Mouse (Mus musculus) cerebral cortex, adult 2 months (tissue): ENCODE measurements around the gene Zan.

ENCODE experiments used
- WGBS: fragments of 180-500 bp; shearing (Covaris S2); methylation state at CpG from one replicate; pipeline ENCODE4 v1.1.7; 2018; 5-methylcytosine and 5-hydroxymethylcytosine counted together

Gene Zan

DNA sequence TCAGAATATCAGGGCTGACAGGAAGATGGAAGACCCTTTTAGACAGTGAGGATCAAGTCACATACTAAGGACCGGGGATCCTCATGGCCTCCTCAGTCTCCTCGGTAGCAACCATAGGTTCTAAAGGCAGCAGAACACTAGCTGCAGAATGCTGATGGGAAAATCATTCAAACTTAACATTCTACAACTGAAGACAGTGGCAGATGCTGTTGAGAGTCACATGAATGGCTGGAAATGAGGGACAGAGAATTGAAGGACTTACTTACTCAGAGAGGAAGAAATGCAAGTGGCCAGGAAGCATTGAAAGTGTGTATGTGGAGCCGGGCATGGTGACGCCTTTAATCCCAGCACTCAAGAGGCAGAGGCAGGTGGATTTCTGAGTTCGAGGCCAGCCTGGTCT is at the start of gene Zan:
TSS of gene Zan (minus strand) at position 101 of the 400 bp plus-strand sequence.
- 84% methylated on average over 5 of the region's 5 CpGs for WGBS

DNA sequence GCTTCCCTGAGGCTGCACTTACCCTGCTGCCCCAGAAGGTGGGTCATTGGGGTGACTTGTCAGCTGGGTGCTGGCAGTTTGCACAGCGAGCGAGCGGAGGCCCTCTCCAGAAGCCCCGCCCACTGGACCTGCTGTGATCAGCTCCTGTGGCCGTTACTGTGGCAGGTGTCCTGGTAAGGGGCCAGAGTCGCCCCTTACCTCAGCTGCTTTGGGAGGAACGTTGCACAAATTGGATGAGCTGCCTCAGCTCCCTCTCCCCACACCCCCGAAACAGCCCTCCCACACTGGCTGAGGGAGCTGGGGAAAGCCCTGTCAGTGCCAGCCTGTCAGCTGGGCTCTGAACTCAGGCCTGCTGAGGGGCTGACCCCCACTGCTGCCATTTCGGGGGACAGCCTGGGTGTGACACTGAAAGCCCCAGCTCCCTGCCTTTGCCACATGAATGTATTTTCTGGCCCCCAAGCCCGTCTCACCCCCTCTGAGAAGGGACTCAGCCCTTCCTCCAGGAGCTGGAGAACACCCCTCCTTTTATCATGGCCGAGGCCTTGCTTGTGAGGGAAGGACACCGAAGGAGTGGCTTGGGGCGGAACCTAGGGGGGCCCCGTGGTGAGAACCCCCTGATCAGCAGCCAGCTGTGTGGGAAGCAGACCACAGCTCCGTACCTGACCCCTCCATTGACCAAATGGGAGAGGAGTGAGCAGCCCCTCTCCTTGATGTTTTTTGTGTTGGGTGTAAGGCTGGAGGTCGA is 49.5 kb upstream of the Zan start:
- 24% methylated on average over 16 of the region's 16 CpGs for WGBS

DNA sequence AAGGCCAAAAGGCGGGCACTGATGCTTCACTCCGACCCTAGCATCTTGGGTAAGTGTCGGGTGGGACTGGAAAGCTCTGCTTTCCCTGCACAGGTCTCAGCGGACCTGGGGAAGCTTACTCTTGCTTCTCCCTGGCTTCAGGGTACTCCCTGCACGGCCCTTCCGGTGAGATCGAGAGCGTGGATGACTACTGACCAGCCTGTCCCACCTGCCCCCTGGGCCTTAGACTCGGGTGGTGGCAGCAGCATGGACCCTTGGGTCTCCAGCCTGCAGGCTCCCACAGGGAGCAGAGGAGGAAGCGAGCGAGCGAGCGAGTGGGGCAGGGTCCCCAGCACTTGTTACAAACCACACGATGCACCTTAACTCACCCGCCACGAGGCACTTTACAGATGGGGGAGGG is 48.6 kb upstream of the Zan start:
- WGBS, result 68% methylated on average over 16 of the region's 16 CpGs

DNA sequence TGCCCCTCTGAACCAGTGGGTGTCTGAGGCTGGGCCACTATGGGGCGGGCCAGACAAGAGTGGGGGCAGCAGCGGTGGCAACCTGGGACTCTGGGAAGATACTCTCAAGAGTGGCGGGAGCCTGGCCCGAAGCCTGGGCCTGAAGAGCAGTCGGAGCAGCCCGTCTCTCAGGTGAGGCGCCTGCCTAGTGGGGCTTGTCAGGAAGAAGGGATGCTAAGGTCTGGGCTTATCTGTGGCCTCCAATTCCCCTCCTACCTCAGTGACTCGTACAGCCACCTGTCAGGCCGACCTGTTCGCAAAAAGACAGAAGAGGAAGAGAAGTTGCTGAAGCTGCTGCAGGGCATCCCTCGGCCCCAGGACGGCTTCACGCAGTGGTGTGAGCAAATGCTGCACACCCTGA is 47.8 kb upstream of the Zan start:
- WGBS, result 85% methylated on average over 13 of the region's 13 CpGs

DNA sequence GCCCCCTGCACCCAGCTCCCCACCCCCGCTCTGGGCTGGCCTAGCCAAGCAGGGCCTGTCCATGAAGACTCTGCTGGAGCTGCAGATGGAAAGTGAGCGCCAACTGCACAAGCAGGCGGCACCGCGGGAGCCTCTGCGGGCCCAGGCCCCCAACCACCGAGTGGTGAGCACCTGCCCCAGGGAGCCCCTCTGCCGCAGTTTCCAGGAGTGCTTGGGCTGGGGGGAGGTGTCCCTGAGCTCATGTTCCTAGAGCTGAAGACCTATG is 47.3 kb upstream of the Zan start:
- 84% methylated on average over 8 of the region's 8 CpGs for WGBS

DNA sequence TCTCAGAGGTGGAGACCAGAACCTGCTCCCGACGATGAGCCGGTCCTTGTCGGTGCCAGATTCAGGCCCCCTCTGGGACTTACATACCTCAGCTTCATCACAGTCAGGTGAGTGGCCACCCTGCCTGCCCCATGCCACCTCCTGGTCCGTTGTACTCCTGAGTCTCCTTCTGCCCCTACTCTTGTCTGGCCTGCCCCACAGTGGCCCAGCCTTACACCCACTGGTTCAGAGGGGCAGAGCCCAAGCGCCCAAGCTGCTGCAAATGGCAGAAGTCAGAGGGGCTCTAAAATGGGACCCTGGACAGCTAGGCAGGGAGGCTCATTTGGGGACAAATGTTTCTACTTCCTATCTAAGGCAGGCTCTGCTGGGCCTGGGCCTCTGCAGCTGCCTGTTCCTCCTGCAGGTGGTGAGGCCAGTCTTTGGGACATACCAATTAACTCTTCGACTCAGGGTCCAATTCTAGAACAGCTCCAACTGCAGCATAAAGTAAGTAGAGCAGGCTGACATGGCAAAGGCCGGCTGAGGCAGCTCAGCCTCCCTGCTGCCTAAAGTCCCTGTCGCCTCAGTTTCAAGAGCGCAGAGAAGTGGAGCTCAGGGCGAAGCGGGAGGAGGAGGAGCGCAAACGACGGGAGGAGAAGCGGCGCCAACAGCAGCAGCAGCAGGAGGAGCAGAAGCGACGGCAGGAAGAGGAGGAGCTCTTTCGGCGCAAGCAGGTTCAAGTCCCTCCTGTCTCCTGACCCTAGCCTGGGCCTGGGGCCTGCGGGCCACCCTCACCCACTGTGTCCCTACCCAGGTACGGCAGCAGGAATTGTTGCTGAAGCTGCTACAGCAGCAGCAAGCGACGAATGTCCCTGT is 46.8 kb upstream of the Zan start:
- 77% methylated on average over 25 of the region's 25 CpGs for WGBS

DNA sequence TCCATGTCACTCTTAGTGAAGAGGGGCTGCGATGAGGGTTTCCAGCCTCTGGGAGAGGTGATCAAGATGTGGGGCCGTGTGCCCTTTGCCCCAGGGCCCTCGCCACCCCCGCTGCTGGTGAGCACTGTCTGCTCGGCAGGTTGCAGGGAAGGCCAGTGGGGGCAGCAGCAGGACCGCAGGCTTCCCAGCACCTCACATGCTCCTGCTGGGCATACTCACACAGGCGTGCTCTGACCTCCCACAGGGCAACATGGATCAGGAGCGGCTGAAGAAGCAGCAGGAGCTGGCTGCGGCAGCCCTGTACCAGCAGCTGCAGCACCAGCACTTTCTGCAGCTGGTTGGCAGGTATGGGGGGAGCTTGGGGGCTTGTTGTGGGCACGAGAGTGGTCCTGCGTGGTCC is 45.8 kb upstream of the Zan start:
- WGBS, result 77% methylated on average over 11 of the region's 11 CpGs

DNA sequence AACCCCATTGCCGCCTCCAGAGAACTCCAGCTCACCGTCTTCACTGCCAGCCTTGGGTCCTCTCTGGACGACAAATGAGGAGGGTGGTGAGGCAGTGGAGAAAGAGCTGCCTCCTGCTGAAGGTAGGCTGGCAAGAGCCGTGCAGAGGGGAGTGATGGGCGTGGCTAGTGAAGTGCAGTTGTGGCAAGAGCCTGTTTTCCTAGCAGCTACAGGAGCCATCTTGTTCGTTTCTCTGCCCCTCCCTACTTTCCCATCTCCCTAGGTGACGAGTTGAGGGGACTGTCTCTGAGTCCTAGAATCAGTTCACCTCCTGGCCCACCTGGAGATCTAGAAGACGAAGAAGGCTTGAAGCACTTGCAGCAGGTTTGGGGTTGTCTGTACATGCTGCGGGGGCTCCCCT is 45.0 kb upstream of the Zan start:
- 64% methylated on average over 9 of the region's 9 CpGs for WGBS

DNA sequence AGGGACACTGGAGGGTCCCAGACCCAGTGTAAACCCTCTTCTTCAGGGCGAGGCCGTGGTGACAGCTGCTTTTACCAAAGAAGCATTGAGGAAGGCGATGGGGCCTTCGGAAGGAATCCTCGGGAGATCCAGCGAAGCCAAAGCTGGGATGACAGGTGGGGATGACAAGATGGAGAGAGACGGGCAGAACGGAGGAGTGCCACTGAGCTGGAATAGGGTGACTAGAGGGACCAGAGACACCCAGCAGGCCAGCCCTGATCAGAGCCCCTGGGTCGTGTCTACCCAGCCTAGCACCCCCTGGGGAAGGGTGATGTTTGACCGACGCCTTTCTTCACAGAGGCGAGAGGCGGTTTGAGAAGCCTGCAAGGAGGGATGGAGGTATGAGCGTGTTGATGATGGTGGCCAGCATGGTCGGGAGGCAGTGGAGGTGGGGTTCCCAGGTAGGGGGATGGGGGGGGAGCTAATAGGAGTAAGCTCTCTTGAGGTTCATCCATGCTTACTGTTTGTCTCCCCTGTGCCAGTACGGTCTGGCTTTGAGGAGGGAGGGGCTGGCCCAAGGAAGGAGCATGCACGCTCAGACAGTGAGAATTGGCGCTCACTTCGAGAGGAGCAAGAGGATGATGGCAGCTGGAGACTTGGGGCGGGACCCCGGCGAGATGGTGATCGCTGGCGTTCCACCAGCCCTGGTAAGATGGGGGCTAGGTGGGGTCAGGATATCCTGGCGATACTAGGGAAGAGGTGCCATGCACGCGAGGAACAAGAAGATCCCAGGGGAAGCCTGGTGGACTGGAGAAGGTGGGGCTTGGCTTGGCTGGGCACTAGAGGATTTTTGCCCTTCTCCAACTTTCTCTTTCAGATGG is 43.1 kb upstream of the Zan start:
- 87% methylated on average over 27 of the region's 27 CpGs for WGBS

DNA sequence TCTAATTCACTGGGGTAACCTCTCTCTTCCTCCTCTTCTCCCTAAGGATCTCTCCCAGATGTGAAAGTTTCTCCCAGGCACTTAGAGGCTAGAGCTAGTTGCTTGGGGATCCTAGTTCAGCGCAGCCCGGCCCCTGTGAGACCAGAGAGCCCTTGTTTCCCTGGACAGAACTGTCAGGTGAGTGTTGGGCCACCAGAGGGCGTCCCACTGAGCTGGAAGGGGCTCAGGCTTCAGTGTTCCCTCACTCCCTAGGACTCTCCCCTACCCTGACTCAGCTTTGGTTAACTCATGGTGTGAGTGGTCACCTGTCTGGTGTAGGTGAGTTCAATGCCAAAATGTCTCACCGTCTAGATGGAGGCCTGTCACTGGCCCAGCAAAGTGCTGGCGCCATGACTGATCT is 41.6 kb upstream of the Zan start, which contains the start of gene Gigyf1:
TSS of gene Gigyf1 (plus strand) at position 113 of the 400 bp plus-strand sequence.
- WGBS, result 67% methylated on average over 5 of the region's 5 CpGs

DNA sequence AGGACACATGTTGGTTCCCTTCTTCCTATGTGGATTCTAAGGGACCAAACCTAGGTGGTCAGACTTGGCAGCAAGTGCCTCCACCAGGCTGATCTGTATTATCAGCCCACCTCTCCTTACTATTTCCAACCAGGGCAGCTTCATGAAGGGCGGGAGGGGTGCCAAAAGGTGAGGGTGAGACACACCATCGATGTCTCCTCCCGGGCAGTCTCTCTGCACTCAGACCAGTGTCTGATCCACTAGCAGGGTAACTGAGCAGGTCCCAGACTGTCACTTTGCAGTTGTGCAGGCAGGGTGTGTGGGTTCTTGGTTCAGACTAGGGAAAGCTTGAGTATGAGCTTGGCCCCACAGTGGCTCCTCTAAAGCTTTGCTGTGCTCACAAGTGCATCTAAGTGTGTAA is 37.9 kb upstream of the Zan start:
- 85% methylated on average over 3 of the region's 3 CpGs for WGBS

DNA sequence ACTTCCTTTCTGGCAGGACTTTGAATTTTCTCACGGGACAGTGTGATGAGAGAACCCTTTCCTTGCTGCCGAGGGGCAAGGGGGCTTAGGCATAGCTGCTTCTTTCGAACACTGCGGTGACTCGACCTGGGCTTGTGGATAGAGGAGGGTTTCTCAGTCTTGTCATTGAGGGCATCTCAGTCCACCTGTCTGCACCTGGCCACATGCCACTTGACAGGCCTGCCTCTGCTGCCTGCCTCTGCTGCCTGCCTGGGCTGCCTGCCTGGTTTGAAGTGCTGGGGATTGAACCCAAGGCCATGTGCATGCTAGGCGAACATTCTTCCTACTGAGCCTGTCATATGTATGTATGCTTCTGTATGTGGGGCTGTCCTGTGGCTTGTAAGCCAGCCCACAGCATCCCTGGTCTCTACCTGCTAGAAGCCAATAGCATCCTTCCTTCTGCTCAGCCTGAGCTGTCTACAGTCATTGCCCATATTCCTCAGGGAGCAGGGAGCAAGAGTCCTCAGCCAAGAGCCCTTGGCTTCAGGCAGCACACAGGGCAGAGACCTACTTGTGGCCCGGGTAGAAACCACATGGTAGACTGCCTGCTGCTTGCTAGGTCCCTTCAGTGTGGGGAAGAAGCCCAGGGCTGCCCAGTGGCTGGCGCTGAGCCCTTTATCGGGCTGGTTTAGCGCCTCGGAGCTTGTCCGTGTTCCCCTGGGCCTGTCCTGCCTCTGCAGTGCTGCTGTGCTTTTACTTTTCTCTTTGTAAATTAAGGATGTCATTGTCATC is 37.3 kb upstream of the Zan start:
- WGBS, result 65% methylated on average over 12 of the region's 12 CpGs

DNA sequence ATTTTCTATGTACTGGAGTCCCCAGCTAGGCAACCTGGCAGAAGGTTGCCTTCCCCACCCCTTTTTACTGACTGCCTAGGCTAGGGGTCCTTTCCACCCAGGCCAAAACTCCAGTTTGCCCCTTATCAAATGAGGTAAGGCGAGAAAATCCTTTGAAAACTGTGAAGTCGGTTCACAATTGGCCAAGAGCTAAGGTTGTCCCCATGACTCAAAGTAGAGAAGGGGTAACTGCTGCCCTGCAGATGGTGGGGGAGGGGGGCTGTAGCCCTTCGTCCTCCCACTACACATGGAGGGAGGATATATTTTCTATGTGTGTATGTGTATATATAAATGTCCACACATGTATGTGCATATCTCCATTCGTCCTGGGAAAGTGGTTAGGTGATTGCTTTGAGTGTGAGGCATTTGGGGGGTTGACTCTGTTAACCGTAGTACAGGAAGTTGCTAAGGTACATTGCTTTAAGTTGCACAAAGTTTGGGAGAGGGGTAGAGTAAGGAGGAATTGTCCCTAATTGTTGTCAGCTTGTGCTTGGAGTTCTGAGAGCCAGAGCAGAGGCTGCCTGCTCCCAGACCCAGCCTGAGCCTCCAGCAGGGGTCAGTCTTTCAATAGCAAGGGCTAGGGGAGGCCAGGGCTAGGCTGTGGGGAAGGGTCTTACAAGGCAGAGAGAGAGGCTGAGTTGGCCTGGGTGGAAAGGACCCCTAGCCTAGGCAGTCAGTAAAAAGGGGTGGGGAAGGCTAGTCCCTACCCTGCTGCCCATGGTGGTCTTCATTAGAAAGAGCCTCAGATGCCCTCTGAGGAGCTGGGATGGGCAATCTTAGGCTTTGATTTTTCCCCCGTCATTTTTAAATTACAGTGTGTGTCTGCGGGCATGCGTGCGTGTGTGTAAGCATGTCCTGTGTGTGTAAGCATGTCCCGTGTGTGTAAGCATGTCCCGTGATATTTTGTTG is 36.3 kb upstream of the Zan start:
- 69% methylated on average over 11 of the region's 11 CpGs for WGBS

DNA sequence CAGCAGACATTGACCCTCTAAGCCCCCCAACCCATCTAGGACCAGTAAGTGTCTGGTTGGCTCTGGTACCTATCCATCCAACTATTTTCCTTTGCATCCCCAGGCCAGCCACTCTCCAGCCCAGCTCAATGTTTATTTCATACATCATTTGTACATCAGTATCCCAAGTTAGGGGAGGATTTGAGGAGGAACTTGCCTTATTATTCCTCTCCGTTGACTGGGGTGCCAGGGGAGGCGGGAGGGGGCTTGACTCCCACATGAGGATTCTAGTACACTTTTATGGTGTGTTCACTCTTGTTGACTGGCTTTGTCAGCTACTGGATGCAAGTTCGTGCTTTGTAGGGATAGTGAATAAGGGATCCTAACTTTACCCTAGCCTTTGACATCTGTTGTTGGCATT is 34.8 kb upstream of the Zan start:
- 33% methylated on average over 3 of the region's 3 CpGs for WGBS

DNA sequence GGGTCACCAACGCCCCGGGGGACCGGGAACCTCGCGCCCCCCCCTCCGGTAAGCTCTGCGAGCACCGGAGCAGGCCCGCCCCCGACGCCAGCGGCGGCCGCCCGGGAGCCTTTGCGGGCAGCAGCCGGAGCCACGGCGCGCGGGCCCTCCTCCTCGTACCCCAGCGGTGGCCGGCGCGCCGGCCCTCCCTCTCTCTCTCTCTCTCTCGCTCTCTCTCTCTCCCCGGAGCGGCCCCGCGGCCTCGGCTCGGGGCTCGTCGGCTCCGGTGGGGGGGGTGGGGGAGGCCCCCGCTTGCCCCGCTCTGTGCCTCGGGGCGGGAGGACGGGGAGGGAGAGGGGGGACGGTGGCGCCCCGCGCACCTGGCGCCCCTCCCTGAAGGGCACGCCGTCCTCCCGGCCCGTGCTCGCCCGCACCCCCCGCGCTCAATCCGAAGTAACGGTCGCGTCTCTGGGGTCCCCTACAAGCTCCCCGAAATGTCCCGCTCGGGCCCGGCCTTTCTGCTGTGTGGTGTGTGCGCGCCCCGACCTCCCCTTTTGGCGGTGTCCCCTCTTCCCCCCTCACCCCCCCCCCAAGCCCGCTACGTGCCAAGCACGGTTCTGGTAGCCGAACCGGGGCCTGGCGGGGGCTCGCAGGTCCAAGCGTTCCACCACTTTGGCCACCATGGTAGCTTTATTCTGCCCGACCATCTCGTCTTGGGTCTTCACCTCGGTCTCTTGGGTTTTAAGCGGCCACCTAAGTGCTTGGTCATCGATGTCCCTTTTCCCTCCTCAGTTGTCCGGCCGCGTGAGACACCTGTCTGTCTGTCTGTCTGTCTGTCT is 33.9 kb upstream of the Zan start:
- 0% methylated on average over 57 of the region's 83 CpGs for WGBS

DNA sequence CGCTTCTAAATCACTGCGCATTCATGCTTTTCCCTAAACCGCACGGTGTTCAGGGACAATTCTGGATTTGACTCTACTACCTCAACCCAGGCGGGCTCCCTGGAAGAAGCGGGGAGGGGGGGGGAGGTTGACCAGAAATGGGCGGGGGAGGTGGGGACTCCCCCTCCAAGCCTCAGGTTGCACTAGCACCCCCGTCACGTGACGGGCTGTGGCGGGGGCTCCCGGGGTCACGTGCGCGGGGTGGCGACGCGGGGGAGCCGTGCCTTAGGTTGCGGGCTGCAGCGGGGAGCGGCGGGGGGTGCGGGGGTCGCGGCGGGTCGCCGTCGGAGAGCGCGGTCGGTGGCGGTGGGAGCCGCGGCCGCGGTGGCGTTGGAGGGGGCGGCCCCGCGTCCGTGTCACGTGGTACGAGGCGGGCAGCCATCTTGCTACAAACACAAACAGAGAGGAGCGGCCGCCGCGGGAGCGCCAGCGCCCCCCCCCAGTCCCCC is 33.2 kb upstream of the Zan start:
- 1% methylated on average over 29 of the region's 52 CpGs for WGBS

DNA sequence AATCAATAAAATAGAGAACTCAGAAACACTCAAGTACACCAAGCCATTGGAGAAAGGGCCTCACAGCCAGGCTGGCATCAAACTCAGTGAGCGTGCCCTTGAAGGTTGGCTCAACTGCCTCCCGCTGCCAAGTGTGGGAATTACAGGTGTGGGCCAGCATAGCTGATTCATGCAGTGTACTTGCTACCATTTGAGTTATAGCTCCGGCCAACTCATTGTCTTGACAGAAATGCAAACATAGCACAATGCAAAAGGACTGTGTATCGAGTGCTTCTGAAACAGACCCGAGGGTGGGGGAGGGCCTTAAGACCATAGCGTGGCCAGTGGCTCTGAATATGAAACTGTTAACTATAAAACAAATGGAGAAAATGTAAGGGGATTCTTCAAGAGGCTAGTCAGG is 27.2 kb upstream of the Zan start:
- 73% methylated on average over 6 of the region's 6 CpGs for WGBS

DNA sequence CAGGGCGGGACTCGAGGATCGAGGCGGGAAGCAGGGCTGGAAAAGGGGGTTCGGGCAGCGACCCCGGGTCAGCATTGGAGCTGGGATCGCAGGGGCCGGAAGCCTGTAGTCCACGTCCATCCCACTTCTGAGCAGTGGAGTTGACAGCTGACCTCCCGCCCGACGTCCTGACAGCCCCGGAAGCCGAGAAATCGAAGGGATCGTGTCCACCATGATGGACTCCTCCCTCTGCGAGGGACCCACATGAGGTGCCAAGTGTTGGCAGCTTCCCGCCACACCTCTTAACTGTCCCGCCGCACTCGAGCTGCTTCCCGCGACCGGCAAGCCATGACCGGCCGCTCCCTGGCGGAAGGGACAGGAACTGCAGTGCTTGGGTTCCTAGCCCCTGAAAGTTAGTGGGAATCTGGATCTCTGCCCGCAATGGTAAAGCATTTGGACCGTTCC is 25.8 kb upstream of the Zan start:
- under 1% methylated on average over 30 of the region's 30 CpGs for WGBS
